Mouse (Mus musculus) ES-E14 (cell line): ENCODE measurements at regions not wholly inside any gene's neighbourhood (a gene's known extent, or its start where the extent isn't known, plus 50 kb on each side); places are given as distances from the start of the nearest gene placed in this dataset.

Experiments used
- HCFC1 ChIP-seq: IDR thresholded peaks from 2 replicates; pipeline ENCODE4 v1.6.1; 2012; ENCODE audit warnings: low read length, inconsistent platforms, borderline replicate concordance; ENCODE audit not compliant: insufficient read depth
- ZC3H11A ChIP-seq: IDR thresholded peaks from 2 replicates; pipeline ENCODE4 v1.6.1; 2012; ENCODE audit warnings: low read depth, mild to moderate bottlenecking, inconsistent platforms, low read length, borderline replicate concordance
- ZNF384 ChIP-seq: IDR thresholded peaks from 2 replicates; pipeline ENCODE4 v1.6.1; 2012; ENCODE audit warnings: low read depth, low read length, inconsistent platforms

DNA sequence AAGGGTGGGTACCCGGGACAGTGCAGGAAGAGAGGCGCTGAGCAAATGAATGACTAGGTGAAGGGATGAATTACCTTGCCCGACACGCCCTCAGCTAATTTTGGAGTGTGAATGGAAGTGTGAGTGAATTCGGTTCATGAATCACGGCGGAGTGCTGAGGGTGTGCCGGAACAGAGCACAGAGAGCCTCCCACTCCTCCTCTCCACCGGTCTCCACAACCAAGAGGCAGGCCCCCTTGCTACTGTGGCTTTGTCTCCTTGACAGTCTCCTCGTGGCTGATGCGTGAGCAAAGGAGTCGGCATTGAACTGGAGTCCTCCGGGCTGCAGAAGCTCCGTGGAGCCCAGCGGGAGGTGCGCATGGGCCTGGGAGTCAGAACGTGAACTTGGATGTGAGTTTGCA is 64.5 kb upstream of the Nectin1 start:
- TF ChIP-seq ZC3H11A: no peak
- TF ChIP-seq HCFC1: no peak
- TF ChIP-seq ZNF384: no peak
